Mouse (Mus musculus): ENCODE results near the gene Sh2d6.

DNA sequence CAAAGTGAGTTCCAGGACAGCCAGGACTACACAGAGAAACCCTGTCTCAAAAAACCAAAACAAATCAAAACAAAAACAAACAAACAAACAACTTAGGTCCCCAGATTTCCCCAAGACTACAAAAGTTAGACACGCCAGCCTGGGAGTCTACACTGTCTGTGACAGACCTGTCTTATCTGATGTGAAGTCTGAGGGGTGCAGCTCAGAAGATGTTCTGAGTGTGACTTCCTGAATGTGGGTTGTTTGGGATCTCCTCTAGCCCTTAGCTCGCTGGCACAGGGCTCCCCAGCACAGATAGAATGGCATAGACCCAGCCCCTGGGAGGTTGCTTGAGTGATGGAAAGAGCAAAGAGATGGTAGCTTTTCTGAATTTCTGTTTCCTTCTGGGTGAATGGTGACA is 2.7 kb upstream of the Sh2d6 start:
- TF ChIP-seq POLR2A (IDR thresholded peaks at IDR 0.05; ENCODE audit: borderline replicate concordance, low read depth, low read length) (no peak), CTCF (IDR thresholded peaks at IDR 0.05; ENCODE audit: low read depth, low read length) (no peak)

Data from bone marrow macrophage, adult 2 months (primary cell).